Mouse (Mus musculus) lung, adult 2 months (tissue): Measurements from ENCODE around the gene Shisal2a.

Source experiments
- CTCF ChIP-seq: fragments of 200-500 bp; IDR thresholded peaks from 2 replicates; pipeline ENCODE4 v1.5.1; 2011; ENCODE audit warnings: mild to moderate bottlenecking, low read length, control low read depth; ENCODE audit not compliant: insufficient read depth
- POLR2A ChIP-seq: fragments of 200-500 bp; IDR thresholded peaks from 2 replicates; pipeline ENCODE4 v1.6.1; 2011; ENCODE audit warnings: low read depth, mild to moderate bottlenecking, control low read depth, low read length, borderline replicate concordance; ENCODE audit errors: extremely low read depth

GRCm38 (mm10) chr4:108363355-108364110 is 19.6 kb downstream of the Shisal2a start:
- TF ChIP-seq CTCF (no peak), POLR2A (no peak)
